Mouse (Mus musculus) neural tube, embryonic 13.5 days (tissue): ENCODE data around the gene Rhbdd2. TPM values are rescaled to one million over a fixed set of nuclear protein-coding genes. Genes with fewer than 3 reads are reported as not detected.
"Not testable (repeated sequence)": the region's sequence is repeated elsewhere in the genome, so short reads cannot be mapped to it uniquely, and the experiment has no call there.

Source experiments
- ATAC-seq: fragments of 200-750 bp; cut with Nextera tagmentation; 2 replicates; pipeline ENCODE4 v1.8.0; 2017; ENCODE audit warnings: low read depth, mild to moderate bottlenecking, moderate TSS enrichment, moderate library complexity
- H3K27ac ChIP-seq: fragments of 300-500 bp; sonication (generic); replicated peaks from 2 replicates; pipeline ENCODE4 v1.5.1; 2015; ENCODE audit warnings: moderate library complexity, mild to moderate bottlenecking, inconsistent platforms
- H3K27me3 ChIP-seq: fragments of 300-500 bp; sonication (generic); 2 replicates; pipeline ENCODE4 v1.6.1; 2015; ENCODE audit warnings: mild to moderate bottlenecking, inconsistent platforms
- H3K36me3 ChIP-seq: fragments of 300-500 bp; sonication (generic); 2 replicates; pipeline ENCODE4 v1.6.1; 2015; ENCODE audit warnings: mild to moderate bottlenecking, inconsistent platforms
- H3K4me1 ChIP-seq: fragments of 300-500 bp; sonication (generic); replicated peaks from 2 replicates; pipeline ENCODE4 v1.6.1; 2015; ENCODE audit warnings: inconsistent platforms
- H3K4me2 ChIP-seq: fragments of 300-500 bp; sonication (generic); 2 replicates; pipeline ENCODE4 v1.6.1; 2015; ENCODE audit warnings: inconsistent platforms, mild to moderate bottlenecking, moderate library complexity
- H3K4me3 ChIP-seq: fragments of 300-500 bp; sonication (generic); 2 replicates; pipeline ENCODE4 v1.5.1; 2015; ENCODE audit warnings: mild to moderate bottlenecking, inconsistent platforms
- H3K9ac ChIP-seq: fragments of 300-500 bp; sonication (generic); 2 replicates; pipeline ENCODE4 v1.6.1; 2015; ENCODE audit warnings: moderate library complexity, mild to moderate bottlenecking, inconsistent platforms
- H3K9me3 ChIP-seq: fragments of 300-500 bp; sonication (generic); 2 replicates; pipeline ENCODE4 v1.6.1; 2016; ENCODE audit warnings: inconsistent platforms
- WGBS: fragments of 180-500 bp; shearing (Covaris S2); methylation state at CpG from one replicate; pipeline ENCODE4 v1.1.7; 2015; 5-methylcytosine and 5-hydroxymethylcytosine counted together
- polyA plus RNA-seq: library from polyadenylated mRNA; unstranded; fragments of >200 nt; fragmentation: Nextera tagmentation; extraction: Ambion mirVana; gene quantifications from 2 replicates; pipeline ENCODE4 v1.2.1, GENCODE M21; 2015

Gene Rhbdd2
- 69.0 and 82.2 TPM in 2 replicates for polyA plus RNA-seq

DNA sequence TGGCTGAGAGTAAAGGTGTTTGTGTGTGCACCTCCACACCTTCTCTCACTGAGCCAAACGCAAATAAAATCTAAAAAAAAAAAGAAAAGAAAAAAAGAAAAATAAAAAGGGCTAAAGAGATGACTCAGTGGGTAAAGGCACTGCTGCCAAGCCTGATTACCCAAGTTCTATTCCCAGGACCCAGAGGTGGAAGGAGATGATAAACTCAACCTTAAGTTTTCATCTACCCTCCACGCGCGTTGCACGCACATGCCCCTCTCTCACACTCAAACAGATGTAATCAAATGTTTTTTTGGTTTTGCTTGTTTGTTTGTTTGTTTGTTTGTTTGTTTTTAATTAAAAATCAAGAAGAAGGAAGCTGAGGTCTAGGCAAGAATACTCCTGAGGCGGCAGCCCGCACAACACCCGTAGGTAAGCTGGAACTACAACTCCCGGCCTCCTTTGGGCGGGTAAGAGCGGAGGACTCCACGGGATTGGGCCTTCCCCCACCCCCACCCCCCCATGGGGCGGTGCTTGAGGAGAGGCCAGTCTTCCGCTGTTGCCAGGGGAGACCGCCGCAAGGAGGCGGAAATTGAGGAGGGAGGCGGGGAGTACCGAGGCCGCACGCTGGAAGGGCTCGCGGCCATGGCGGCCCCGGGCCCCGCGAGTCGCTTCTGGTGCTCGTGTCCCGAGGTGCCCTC is at the start of gene Rhbdd2:
Gene Rhbdd2 (plus strand): TSS at position 502 of the 680 bp plus-strand sequence.
- peak within 1 kb of the TSS; percentile 77 for H3K4me2 ChIP-seq
- peaks cover 17% of the 10 kb centered on the region for H3K4me1 ChIP-seq
- no peaks in the 10 kb centered on the region for H3K27me3 ChIP-seq
- ATAC-seq: peak; percentile 99
- WGBS: 13% methylated on average over 30 of the region's 30 CpGs
- peak within 1 kb of the TSS; percentile 93 for H3K27ac ChIP-seq
- H3K9ac ChIP-seq: peak within 1 kb of the TSS; percentile 79
- H3K4me3 ChIP-seq: peak within 1 kb of the TSS; percentile 69
- peaks cover 25% of the 10 kb centered on the region for H3K36me3 ChIP-seq
- no peaks in the 10 kb centered on the region for H3K9me3 ChIP-seq

DNA sequence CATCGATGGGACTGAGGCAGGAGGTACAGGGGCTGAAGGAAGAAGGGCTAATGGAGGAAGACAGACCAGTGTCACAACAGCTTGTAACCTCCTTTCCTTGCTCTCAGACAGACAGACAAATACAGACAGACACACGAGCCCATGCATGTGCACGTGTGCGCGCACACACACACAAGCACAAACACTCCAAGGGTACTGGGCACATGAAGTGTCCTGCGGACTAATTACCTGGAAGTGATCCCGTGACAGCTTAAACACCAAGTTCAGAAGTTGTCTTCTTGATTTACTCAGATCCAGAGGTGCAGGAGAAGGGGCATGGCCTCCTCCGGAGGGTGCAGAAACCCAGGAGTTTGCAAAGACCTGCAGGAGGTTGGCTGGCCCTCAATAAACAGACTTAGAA is 46.7 kb upstream of the Rhbdd2 start:
- Histone ChIP-seq H3K4me3 (no peak overlapping the region), H3K4me2 (no peak overlapping the region), H3K4me1 (no peaks in the 10 kb centered on the region), H3K27ac (no peak overlapping the region), H3K9ac (no peak overlapping the region), H3K36me3 (no peaks in the 10 kb centered on the region), H3K27me3 (no peaks in the 10 kb centered on the region), H3K9me3 (no peaks in the 10 kb centered on the region)
- 93% methylated on average over 8 of the region's 8 CpGs for WGBS
- no peak for ATAC-seq

DNA sequence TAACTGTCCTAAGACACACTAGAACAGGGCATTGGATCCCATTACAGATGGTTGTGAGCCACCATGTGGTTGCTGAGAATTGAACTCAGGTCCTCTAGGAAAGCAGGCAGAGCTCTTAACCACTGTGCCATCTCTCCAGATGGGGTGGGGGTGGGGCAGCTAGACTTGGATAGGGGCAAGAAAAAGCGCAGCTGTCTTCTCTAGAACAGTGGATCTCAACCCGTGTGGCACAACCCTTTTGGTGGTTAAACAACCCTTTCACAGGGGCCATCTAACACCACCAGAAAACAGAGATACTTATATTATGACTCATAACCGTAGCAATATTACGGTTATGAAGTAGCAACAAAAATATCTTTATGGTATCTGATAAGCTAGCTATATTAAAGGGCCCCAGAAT is 44.7 kb upstream of the Rhbdd2 start:
- no peak overlapping the region for H3K4me2 ChIP-seq
- H3K4me3 ChIP-seq: no peak overlapping the region
- peaks cover 2% of the 10 kb centered on the region; the same call in 1 of the 2 replicates for H3K9me3 ChIP-seq
- H3K27me3 ChIP-seq: no peaks in the 10 kb centered on the region
- H3K27ac ChIP-seq: no peak overlapping the region
- no peaks in the 10 kb centered on the region for H3K36me3 ChIP-seq
- no peak for ATAC-seq
- H3K4me1 ChIP-seq: no peaks in the 10 kb centered on the region
- 88% methylated on average over 4 of the region's 4 CpGs for WGBS
- H3K9ac ChIP-seq: no peak overlapping the region

DNA sequence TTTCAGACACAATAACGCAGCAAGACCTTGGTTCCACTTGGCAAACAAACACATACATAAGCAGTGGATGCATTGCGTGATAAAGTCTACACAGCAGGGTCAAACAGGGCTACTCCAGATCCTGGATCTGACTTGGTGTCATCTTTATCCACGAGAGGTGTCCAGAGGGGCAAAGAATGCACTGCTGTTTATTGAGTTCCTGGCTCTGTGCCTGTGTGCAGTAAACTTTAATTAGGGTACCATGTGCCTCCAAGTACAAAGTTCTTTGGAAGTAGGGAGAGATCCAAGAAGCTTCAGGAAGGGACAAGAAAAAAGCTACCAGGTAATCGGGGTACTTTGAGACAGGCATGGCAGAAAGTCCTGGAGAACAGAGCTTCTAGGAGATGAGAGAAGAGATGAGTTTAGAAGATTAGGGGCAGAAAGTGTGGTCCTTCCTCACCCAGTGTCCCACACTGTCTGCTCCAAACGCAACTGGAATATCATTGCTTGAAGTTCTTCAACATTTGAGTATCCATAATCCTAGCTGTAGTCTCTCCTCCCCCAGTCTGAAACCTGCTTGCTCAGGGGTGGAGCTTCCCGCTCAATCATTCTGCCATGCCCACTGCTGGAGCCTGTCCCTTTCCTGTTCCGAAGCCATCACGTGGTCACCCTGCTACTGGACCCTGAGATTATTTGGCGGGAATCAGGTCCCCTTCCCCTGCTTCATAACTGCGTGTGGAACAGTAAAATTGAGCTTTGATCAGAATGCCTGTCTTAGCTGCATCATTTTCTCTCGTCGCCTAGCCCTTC is 42.2 kb upstream of the Rhbdd2 start:
- no peaks in the 10 kb centered on the region for H3K27me3 ChIP-seq
- H3K36me3 ChIP-seq: no peaks in the 10 kb centered on the region
- no peak for ATAC-seq
- no peak overlapping the region for H3K4me2 ChIP-seq
- H3K4me3 ChIP-seq: no peak overlapping the region
- no peak overlapping the region for H3K27ac ChIP-seq
- WGBS: 78% methylated on average over 12 of the region's 12 CpGs
- H3K9me3 ChIP-seq: peaks cover 2% of the 10 kb centered on the region; the same call in 1 of the 2 replicates
- no peaks in the 10 kb centered on the region for H3K4me1 ChIP-seq
- no peak overlapping the region for H3K9ac ChIP-seq

DNA sequence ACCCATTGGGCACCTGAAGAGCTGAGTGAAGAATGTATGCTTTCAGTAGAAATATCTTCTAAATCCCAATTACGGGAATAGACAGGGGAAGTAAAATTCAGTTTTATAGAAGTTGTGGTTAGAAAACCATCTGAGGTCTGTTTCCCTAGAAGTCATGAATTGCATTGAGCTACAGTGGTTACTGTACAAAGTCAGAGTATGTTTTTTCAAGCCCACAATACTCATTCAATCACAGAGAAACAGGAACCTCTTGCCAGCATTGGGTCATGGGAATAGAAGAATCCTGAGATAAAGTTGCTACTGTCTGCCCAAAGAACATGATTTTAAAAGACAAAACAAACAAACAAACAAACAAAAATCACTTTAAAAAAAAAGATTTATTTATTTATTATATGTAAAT is 27.8 kb upstream of the Rhbdd2 start:
- H3K9ac ChIP-seq, H3K27ac ChIP-seq, H3K4me2 ChIP-seq, H3K27me3 ChIP-seq, H3K36me3 ChIP-seq, H3K4me3 ChIP-seq, H3K4me1 ChIP-seq, ATAC-seq: not testable (repeated sequence)
- H3K9me3 ChIP-seq: peaks cover 21% of the 10 kb centered on the region
- WGBS: no CpG with 5 or more reads among the region's 1 CpGs

DNA sequence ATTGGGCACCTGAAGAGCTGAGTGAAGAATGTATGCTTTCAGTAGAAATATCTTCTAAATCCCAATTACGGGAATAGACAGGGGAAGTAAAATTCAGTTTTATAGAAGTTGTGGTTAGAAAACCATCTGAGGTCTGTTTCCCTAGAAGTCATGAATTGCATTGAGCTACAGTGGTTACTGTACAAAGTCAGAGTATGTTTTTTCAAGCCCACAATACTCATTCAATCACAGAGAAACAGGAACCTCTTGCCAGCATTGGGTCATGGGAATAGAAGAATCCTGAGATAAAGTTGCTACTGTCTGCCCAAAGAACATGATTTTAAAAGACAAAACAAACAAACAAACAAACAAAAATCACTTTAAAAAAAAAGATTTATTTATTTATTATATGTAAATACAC is 25.7 kb upstream of the Rhbdd2 start:
- H3K4me3 ChIP-seq, ATAC-seq, H3K4me1 ChIP-seq, H3K27ac ChIP-seq, H3K36me3 ChIP-seq, H3K9ac ChIP-seq, H3K27me3 ChIP-seq, H3K4me2 ChIP-seq: not testable (repeated sequence)
- WGBS: no CpG with 5 or more reads among the region's 1 CpGs
- peaks cover 21% of the 10 kb centered on the region for H3K9me3 ChIP-seq

DNA sequence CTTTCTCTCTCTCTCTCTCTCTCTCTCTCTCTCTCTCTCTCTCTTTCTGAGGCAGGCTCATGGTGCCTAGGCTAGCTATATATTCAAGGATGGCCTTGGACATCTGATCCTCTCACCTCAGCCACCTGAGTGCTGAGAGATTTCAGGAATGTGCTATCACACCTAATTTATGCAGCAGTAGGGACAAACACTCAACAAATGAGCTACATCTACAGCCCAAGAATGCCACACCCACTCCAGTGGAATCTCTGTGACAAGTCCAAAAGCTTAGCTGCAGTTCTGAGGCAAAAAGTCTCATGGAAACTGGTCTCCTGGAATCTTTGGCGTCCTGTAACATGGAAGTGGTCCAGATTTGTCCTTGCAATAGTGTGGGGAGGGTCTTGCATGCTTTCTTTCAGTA is 24.8 kb upstream of the Rhbdd2 start:
- H3K27me3 ChIP-seq: no peaks in the 10 kb centered on the region
- 62% methylated on average over 1 of the region's 1 CpGs for WGBS

DNA sequence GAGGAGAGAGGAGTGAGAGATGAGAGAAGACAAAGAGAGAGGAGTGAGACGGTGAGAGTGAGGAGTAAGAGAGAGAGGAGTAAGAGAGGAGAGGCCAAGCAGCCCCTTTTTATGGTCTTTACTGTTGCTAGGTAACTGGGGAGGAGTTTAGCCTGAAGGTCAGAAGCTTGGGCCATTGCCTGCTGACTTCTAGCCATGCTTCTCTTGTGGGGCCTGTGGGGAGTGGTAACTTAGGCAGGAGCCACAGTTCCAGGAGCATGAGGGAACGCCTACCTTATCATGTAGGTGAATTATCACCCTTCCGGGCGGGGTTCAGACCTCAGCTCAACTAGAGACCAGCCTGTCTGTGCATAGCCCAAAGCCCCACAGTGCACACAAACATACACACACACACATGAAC is 22.6 kb upstream of the Rhbdd2 start:
- no peak overlapping the region for H3K27ac ChIP-seq
- H3K4me1 ChIP-seq: no peaks in the 10 kb centered on the region
- 71% methylated on average over 4 of the region's 4 CpGs for WGBS
- no peaks in the 10 kb centered on the region for H3K36me3 ChIP-seq
- H3K27me3 ChIP-seq: no peaks in the 10 kb centered on the region
- no peak overlapping the region for H3K4me3 ChIP-seq
- H3K9me3 ChIP-seq: peaks cover 15% of the 10 kb centered on the region
- H3K4me2 ChIP-seq: no peak overlapping the region
- no peak for ATAC-seq
- H3K9ac ChIP-seq: no peak overlapping the region

More for the DNA sequence above, 24.8 kb upstream of the Rhbdd2 start:
- H3K9ac ChIP-seq: no peak overlapping the region
- ATAC-seq: no peak
- peaks cover 21% of the 10 kb centered on the region for H3K9me3 ChIP-seq
- no peaks in the 10 kb centered on the region for H3K4me1 ChIP-seq
- no peak overlapping the region for H3K4me2 ChIP-seq
- H3K27ac ChIP-seq: no peak overlapping the region
- no peaks in the 10 kb centered on the region for H3K36me3 ChIP-seq
- no peak overlapping the region for H3K4me3 ChIP-seq

DNA sequence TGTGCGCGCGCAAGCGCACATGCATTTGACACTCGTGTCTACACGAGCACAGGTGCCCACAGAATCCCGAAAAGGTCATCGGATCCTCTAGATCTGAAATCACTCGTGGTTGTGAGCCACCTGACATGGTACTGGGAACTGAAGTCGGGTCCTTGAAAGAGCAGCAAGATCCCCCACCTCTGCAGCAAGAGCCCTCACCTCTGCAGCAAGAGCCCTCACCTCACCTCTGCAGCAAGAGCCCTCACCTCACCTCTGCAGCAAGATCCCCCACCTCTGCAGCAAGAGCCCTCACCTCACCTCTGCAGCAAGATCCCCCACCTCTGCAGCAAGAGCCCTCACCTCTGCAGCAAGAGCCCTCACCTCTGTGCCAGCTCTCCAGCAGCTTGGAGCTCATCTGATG is 12.7 kb upstream of the Rhbdd2 start:
- H3K27me3 ChIP-seq, H3K4me3 ChIP-seq, H3K9ac ChIP-seq, H3K27ac ChIP-seq, H3K4me1 ChIP-seq, H3K4me2 ChIP-seq, H3K9me3 ChIP-seq, ATAC-seq, H3K36me3 ChIP-seq: not testable (repeated sequence)
- WGBS: 86% methylated on average over 10 of the region's 10 CpGs

DNA sequence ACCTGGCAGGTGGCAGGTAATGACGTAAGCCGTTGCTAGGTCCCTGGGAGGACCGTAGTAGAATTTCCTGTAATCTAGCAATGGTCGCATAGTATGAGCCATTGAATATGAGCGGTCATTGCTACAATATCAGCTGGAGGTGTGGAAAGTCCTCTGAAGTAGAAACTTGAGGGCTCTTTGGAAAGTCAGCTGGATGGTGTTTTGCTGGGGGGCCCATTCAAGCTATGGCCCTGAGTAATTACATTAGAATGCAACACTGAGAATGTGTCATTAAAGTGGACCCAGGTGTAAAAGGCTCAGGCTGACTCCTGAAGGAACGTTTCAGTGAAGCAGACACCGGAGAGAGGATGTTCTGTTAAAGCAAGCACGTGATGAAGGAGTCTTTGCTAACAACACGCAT is 11.9 kb upstream of the Rhbdd2 start:
- H3K9ac ChIP-seq: no peak overlapping the region
- no peak overlapping the region for H3K4me3 ChIP-seq
- H3K4me1 ChIP-seq: no peaks in the 10 kb centered on the region
- no peaks in the 10 kb centered on the region for H3K9me3 ChIP-seq
- no peak overlapping the region for H3K4me2 ChIP-seq
- no peaks in the 10 kb centered on the region for H3K27me3 ChIP-seq
- 87% methylated on average over 9 of the region's 9 CpGs for WGBS
- H3K36me3 ChIP-seq: no peaks in the 10 kb centered on the region
- no peak for ATAC-seq
- H3K27ac ChIP-seq: no peak overlapping the region

DNA sequence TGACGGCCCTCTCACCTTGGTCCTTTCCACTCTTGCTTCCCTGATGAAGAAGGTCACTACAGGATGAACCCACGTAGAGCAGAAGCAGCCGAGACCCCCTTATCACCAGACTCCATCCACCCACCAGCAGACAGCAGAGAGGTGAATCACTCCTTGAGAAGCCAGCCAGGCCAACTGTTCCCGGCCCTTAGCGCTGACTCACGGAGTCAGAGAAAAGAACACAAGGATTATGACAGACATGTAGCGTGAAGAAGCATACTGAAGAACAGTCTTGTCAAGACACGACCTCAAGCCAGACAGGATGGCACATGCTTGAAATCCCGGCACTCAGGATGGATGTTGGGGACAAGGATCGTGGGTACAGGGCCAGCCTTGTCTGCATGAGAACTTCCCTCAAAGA is 10.7 kb upstream of the Rhbdd2 start:
- H3K4me1 ChIP-seq: no peaks in the 10 kb centered on the region
- no peak overlapping the region for H3K9ac ChIP-seq
- WGBS: 86% methylated on average over 10 of the region's 10 CpGs
- no peaks in the 10 kb centered on the region for H3K36me3 ChIP-seq
- no peaks in the 10 kb centered on the region for H3K27me3 ChIP-seq
- no peak for ATAC-seq
- no peaks in the 10 kb centered on the region for H3K9me3 ChIP-seq
- H3K27ac ChIP-seq: no peak overlapping the region
- H3K4me3 ChIP-seq: no peak overlapping the region
- H3K4me2 ChIP-seq: no peak overlapping the region

DNA sequence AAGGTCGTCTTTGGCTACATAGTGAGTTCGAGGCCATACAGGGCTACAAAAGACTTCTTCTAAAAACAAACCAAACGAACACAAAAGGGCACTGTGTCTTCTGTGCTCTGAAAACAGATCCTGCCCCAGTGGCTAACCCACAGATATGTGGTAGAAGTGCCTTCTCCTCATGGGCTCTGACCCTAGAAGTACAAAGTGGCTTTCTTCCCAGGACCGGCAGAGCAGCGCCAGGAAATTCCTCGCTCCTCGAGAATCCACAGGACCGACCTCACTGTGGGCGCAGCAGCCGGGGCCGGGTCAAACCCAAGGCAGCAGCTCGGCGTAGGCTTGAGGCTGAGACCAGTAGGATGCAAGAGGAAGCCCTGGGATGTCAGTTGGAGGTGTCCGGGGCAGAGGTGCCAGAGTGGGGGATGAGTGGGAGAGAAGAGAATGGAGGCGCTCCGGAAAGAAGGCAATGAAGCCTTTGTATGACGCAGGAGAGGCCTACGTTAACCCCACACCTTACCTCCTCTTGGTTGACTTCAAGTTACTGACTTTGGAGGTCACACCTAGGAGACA is 9.3 kb upstream of the Rhbdd2 start:
- WGBS: 79% methylated on average over 18 of the region's 18 CpGs
- Histone ChIP-seq H3K36me3 (no peaks in the 10 kb centered on the region), H3K9ac (no peak overlapping the region), H3K4me2 (no peak overlapping the region), H3K4me1 (no peaks in the 10 kb centered on the region), H3K9me3 (no peaks in the 10 kb centered on the region), H3K27me3 (no peaks in the 10 kb centered on the region), H3K27ac (no peak overlapping the region), H3K4me3 (no peak overlapping the region)
- no peak for ATAC-seq
